Mouse (Mus musculus) T-cell, adult 2 months (primary cell): ENCODE measurements around the gene Pbld1.

ENCODE experiments used
- DNase-seq: peaks from one replicate; pipeline ENCODE4 v3.0.0; 2022; ENCODE audit warnings: low spot score

The Pbld1 gene

DNA sequence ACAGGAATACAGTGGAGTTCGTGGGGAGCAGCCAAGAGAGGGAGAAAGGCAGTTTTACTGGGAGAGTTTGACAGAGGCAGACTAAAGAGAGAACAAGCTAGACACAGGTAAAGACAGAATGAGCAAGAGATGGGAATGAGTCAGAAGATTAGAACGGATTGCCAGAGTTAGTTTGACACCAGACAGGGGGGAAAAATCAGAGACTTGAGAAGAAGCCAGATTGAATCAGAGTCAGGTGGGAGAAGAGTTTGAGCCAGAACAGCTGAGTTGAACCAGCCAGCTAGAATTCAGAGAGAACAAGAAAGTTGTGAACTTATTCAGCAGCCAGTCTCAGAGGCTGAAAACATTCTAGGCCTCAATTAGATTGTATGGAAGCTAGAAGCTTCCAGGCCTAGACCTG is at the start of gene Pbld1:
Pbld1 (plus strand) TSS at position 301 of the 400 bp plus-strand sequence.
- DNase-seq, result no peak

DNA sequence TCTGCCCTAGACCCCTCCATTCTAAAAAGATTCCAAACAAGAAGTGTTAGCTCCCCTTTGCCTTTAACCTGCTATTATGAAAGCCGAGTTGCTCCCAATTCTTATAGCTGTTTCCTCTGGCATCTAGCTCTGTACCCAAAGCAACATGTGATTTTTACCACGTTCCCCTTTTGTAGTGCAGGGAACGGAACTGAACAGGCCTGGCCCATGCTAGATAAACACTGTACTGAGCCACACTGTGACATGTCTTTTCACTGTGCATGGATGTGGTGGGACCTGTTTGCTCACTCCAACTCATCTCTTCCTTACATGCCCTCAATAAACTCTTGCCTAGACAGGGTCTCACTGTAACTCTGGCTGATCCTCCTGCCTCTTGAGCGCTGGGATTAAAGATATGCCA is 49.7 kb upstream of the Pbld1 start:
- no peak for DNase-seq

DNA sequence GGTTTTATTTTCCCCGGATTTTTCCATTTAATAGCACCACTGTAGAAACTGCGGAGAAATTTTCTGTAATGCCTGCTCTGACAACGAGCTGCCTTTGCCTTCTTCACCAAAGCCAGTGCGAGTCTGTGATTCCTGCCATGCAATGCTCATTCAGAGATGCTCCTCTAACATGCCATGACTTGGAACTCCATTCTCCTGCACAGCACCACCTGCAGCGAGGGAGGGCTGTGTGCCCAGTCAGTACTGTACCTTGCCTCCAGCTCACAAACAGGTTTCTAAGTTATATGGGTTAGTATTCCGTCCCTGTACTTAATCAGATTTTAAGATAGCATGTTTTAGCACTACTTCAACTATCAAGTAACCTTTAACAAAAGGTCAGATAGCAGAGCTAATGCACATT is 48.4 kb upstream of the Pbld1 start:
- DNase-seq, result no peak

DNA sequence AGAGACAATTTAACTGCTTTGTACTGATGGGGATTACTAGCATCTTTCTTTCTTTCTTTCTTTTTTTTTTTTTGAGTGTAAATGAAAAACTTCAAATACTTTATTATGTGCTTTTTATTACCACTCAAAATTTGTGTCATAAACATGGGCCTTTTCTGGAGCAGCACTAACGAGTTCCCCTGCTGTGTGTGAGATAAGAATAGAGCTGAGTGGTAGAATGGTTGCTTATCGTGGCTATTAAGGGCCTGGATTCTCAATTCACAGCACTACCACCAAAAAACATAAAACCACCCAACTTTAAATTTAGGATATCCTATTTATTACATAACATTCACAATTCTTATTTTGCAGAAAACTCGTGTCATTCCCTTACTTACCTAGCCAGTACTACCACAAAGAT is 46.5 kb upstream of the Pbld1 start:
- no peak for DNase-seq

DNA sequence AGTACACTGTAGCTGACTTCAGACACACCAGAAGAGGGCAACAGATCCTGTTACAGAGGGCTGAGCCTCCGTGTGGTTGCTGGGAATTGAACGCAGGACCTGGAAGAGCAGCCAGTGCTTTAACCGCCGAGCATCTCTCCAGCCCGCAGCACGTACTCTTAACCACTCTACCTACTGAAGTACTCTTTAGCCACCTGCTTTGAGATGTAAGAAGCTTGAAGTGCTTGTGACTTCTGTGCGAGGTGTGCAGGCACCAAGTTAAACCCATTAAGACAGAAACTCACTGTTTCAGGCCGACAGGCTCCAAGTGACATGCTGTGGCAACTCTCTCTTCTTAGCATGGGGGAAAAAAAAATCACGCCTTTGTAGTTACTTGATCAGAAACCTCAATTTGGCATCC is 45.8 kb upstream of the Pbld1 start:
- no peak for DNase-seq

DNA sequence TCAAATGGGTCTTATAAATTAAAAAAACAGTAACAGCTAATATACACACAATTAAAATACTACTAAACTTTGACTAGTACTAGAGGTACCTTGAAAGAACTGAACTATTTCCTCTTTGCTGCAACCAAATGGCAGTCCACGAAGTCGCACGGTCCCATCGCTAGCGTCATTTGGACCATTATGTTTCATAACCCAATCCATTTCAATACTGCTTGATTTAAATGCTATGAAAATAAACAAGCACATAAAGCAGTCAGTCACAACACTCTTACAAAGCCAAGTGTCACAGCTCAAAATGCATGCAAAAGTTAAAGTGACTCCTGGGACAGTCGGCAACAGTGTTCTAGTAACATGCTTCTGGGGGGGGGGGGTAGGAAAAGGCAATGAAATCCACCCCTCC is 40.7 kb upstream of the Pbld1 start:
- DNase-seq, result no peak

DNA sequence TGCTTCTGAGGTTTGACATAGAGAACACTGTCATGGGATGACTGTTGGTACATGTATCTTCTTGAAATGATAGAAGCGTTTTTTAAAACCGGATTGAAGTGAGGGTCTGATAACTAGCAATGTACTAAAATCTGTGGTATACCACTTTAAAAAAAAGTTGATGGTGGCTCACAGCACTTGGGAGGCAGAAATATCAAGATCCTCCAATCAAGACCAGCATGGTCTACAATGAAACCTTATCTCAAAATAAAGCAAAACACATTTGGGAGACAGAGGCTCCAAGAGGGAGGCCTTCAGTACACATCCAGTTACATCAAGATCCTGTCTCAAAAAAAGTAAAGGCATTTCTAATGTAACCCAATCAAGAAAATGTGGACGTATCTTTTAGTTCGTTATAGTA is 38.3 kb upstream of the Pbld1 start:
- DNase-seq, result no peak

DNA sequence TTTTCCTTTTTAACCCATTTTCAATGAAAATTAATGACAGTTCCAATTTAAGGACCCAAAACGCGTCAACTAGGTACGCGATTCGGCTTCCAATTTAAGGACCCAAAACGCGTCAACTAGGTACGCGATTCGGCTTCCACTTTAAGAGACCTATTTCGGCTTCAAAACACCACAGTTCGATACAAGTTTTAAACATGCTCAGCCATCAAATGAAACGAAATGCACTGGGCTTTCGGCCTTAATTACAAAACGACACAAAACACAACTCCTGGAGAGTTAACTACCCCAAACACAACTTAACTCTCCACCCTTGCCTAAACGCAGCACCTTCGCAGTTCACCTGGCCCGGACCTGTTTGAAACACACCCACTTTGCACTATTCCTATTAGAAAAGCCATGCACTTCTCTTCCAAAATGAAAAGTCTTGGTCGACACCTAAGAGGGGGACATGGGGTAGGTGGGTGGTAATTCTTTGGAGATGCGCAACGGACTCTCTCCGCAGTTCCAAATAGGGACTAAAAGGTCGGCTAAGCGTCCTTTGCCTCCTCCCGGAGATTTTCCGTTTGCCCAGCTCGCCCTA is 37.3 kb upstream of the Pbld1 start:
- no peak for DNase-seq

DNA sequence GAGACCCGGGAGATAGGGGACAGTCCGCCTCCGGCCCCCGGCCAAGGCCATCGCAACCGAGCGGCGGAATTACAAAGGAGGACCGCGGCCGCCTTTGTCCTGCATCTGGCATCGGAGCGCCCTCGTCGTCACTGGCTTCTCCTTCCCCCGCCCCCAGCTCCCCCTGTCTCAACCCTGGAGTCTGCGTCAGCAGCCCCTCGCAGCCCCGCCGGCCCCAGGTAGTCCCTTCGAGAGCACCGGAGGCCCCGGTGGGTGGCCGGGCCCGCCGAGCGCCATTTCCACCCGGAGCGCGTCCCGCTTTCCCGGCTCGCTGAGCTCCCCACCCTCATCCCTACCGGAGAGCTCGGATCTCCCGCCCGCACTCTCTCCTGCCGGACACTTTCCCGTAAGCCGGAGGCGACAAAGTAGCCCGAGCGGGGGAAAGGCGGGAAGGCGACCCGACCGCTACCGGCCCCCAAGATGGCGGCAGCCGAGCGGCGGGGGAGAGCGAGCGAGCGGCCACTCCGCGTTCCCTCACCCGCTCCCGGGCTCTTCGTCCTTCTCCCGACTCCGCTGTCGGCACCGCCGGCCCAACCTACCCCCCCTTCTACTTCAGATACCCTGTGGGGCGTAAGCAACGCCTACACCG is 36.7 kb upstream of the Pbld1 start:
- peak; percentile 68 for DNase-seq

DNA sequence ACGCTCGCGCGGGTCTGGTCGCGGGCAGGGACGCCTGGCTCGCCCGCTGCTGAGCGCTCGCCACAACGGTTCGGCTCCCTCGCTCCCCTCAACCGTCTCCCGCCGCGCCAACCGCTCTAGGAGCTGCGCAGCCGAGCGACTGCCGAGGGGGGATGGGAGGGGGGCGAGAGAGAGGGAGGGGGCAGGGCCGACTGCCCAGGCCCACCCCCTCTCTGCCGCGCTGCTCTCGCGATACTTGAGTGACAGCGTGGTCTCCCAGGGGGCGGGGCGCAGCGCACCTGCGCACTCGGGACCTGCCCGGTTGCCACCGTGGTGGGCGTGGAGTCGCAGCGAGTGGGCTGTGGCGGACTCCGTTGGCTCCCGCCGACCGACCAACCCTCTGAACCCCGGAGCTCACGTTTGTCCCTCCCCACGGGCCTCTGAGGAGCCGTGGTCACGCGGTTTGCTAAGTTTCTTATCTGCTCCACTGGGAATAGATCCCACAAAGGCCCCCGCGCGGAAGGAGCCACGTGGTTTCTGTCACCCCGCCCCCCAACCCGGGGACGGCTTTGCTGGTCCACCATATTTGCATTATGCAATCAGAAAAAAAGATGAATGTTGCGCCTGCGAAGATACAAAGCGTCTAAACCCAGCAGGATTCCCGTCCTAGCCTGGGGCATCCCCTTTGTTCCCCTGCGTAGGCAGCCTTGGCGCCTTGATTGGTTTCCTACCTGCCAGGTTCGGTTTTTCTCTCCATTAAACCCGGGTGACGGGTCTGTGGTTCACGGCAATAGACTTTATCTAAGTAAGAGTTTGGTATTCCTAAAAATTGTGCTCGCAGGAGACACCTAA is 36.0 kb upstream of the Pbld1 start, which contains the start of the genes Hnrnph3 and Pbld2:
Hnrnph3 (minus strand) TSS at position 469 of the 831 bp plus-strand sequence.
Pbld2 (plus strand) TSS at position 567 of the 831 bp plus-strand sequence.
- DNase-seq, result peak; percentile 98

DNA sequence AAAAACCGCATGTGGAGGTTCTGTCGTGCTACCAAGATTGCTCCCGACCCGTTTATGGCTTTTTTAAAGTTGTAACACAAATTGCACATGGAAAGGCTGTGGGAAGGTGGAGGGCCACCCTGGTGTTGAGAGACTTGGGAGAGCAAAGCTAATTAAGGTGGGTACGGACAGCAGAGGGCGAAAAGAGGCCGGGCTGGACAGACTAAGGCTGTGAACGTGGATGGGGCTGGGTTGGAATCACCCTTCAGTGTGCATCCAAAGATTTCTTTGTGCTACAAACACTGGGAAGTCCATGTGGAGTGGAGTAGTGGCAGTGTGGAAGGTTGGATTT is 35.4 kb upstream of the Pbld1 start:
- no peak for DNase-seq

DNA sequence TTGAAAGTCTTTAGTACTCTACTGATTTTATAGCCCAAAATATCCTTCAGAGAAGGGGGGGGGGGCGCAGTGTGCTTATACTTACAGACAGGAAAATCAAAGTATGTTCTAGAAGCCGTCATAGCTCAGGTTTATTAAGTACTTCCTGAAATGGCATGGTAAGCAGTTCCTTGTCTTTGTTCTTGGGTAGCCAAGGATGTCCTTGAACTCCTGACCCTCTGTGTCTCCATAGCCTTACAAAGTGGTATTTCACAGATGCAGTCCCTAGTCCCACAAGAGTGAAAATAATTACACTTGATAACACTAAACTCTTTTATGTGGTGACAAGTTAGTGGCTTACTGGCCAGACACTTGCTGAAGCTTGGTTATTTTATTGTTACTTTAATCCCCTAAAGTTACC is 34.9 kb upstream of the Pbld1 start:
- no peak for DNase-seq

DNA sequence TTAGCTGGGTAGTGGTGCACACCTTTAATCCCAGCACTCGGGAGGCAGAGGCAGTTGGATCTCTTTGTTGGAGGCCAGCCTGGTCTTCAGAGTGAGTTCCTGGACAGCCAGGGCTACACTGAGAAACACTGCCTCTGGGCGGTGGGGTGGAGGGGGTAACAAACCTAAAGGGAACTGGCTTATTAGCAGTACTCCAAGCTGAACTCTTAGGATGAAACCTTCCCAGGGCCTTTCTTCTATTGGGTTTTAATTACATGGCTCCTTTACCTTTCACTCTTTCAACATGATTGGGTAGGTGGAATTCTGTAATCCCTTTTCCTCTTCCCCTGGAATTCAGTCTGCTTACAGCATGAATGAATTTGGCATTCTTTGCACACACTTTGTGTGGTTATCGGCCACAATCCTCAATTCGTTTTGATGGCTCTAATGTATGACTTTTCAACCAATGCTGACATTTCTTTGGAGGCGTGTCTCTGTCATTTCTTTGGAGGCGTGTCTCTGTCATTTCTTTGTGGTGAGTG is 34.4 kb upstream of the Pbld1 start:
- no peak for DNase-seq

DNA sequence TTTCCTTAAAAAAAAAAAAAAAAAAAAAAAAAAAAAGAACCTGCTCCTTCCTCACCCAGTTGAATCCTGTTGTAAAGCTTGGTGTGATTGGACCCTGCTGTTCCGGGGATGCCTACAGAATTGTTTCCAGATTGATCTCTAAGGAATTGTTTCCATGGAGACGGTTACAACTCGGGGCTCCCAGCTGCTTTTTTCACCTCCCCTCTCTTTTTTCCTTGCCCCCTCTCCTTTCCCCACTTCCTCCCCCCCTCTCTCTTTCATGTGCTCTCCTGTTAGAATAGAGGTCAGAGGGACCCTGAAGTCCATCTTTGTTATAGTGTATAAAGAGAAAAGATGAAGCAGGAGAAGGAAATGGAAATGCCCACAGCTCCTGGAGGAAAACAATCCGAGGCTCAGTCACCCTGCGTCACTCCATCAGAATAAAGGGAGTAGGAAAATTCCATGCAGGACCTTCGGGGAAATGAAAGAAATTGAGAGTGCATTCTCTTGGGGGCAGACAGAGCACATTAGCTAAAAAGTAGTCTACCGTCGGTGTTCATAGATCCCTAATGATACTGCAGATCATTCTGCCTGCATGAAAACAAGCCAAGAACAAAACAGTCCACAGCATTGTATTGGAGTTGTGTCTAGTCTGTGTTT is 33.7 kb upstream of the Pbld1 start:
- no peak for DNase-seq

DNA sequence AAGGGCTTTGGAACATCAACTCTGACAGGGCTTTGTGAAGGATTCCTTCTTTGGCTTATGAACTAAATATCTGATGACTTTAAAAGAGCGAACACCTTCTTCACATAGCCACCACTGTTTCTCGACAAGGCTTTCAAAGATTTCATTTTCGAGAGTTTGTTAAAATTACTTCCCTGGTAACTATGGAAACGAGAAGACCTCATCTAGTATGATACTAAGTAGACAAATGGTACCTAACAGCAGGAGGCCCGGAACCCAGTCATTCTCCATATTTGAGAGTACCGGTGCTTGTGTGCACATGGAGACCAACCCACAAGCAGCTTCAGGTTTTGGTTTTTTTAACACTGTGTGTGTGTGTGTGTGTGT is 33.2 kb upstream of the Pbld1 start:
- no peak for DNase-seq

DNA sequence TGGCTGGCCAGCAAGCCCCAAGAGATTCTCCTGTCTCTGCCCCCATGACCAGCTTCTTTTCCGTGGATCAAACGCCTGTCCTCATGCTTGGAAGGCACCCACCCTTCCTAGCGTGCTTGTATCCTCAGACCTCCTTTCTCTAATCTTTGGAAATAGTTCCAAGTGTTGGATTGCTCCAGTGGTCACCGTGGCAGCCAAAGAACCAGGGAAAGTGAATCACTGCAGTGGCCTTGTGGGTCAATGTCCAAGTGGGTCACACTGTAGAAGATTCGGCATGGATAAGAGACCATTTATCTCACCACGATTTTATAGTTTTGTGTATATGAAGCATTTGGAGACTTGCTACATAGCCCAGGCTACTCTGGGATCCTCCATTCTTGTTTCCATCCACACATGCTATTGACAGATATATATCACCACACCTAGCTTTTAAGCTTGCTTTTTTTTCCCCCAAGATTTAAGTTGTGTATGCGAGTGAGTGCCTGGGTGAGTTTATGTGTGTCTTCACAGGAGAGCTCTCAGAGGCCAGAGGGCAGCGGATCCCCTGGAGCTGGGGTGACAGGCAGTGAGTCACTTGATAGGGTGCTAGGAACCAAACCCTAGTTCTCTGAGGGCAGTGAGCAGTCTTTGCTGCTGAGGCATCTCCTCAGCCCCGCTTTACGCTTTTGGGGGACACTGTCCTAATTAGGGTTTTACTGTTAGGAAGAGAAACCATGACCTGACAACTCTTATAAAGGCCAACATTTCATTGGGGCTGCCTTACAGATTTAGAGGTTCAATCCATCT is 32.4 kb upstream of the Pbld1 start:
- DNase-seq, result no peak

DNA sequence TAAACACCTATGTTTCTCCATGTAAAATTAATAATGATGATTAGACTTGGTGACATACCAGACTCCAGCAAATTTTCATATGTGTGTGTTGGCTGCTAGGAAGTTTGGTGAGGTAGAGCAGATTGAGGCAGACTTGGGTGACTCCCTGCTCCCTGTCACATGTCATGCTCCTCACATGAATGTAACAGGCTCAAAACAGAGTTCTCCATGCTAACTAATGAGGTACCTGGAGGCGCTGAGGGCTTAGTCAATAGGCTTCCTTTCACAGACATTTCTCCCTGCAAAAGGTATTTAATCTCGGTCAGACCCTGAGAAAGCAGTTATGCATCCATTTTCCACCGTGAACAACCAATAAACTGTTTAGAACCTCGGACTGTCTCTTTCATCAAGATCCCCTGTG is 31.6 kb upstream of the Pbld1 start:
- DNase-seq, result no peak

DNA sequence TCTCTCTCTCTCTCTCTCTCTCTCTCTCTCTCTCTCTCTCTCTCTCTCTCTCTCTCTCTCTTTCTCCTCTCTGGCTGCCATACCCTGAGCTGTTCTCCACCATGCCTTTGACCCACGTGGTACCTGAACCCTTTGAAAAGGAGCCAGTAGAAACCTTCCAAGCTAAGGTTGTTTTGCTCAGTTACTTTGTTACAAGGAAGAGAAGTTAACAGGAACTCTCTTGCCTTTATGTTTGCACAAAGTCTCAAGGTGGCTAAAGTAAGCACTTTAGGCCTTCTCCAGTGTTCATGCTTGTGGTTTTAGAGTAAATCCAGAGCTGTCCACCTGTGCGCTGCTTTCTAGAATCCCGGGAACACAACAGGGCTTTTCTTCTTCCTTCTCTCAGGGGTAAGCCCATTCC is 27.7 kb upstream of the Pbld1 start:
- DNase-seq, result no peak

DNA sequence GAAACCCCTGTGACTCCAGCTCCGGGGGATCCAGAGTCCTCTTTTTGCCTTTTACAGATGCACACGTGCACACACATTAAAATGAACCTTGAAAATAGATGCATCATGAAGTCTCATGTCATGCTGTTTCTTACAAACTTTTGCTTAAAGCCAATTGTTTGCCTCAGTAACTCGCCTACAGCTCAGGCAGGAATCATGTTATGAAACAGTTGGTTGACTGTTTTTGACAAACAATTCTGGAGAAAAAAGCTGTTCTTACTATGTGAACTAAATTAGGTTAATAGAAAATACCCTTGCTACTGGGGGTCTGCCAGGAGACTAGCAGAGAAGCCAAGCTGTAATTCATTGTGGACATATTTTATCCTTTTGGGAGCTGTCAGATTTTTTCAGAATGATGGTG is 27.0 kb upstream of the Pbld1 start:
- DNase-seq, result no peak

DNA sequence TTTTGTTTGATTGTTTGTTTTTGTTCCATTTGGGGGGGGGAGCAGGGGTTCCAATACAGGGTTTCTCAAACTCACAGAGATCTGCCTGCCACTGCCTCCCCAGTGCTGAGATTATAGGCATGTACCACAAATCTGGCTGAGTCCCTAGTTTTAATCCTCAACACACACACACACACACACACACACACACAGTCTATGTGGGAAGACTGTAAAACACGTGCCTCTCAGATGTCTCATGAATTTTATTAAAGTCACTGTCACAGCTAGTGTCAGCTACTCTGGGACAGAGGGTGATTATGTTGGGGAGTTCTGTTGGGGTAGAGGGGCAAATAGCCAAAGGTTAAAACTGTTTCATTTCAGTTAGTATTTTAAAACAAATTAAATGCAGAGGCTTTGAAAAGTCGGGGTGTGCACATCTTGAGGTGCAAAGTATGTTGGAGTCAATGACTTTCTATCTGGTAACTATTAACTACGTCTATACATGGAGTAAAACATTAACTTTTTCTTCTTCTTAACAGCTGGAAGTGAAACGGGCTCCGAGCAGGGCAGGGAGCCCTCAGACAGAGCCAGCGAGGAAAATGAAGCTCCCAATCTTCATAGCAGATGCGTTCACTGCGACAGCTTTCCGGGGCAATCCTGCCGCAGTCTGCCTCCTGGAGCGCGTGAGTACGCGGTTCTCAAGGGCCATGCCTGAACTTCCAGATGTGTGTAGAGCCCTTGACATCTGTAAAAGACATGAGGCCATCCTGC is 21.2 kb upstream of the Pbld1 start:
- no peak for DNase-seq
